8 mouse cellular contexts compared by ENCODE assay signal in genomic region chr17:79713276-79713642, GRCm38 (mm10). TPM values are rescaled to one million over a fixed set of nuclear protein-coding genes. Genes with fewer than 3 reads are reported as not detected.
DNase-seq lines count a peak whose midpoint lies in the region; ATAC-seq and TF ChIP-seq lines count a peak whose summit lies in the region.

No protein-coding gene starts in this region.

- peaks cover 21% of the 10 kb centered on the region for H3K27me3 ChIP-seq in liver, adult 2 months (ENCODE audit: control insufficient read depth, insufficient read depth, low read length)
- H3K27me3 ChIP-seq in embryonic facial prominence, embryonic 13.5 days, result peaks cover 85% of the 10 kb centered on the region
- H3K27me3 ChIP-seq in hindbrain, embryonic 15.5 days, result peaks cover 74% of the 10 kb centered on the region
- peaks cover 83% of the 10 kb centered on the region for H3K27me3 ChIP-seq in midbrain, embryonic 13.5 days

- peak overlapping the region; percentile 80 for H3K4me2 ChIP-seq in embryonic facial prominence, embryonic 13.5 days
- H3K4me2 ChIP-seq in hindbrain, embryonic 15.5 days, result peak overlapping the region; percentile 93
- peak overlapping the region; percentile 85 for H3K4me2 ChIP-seq in midbrain, embryonic 13.5 days (replicated peaks)

- no peaks in the 10 kb centered on the region for H3K36me3 ChIP-seq in liver, adult 2 months (ENCODE audit: control insufficient read depth, insufficient read depth, low read length)
- H3K36me3 ChIP-seq in embryonic facial prominence, embryonic 13.5 days, result no peaks in the 10 kb centered on the region
- no peaks in the 10 kb centered on the region for H3K36me3 ChIP-seq in hindbrain, embryonic 15.5 days
- no peaks in the 10 kb centered on the region for H3K36me3 ChIP-seq in midbrain, embryonic 13.5 days

- H3K79me2 ChIP-seq in liver, adult 2 months (ENCODE audit: control insufficient read depth, insufficient read depth, low read length), result no peaks in the 10 kb centered on the region

- H3K4me3 ChIP-seq in liver, adult 2 months (ENCODE audit: insufficient read depth, low read depth, low read length), result peak overlapping the region; percentile 39
- H3K4me3 ChIP-seq in embryonic facial prominence, embryonic 13.5 days, result peak overlapping the region; percentile 46
- H3K4me3 ChIP-seq in hindbrain, embryonic 15.5 days, result peak overlapping the region; percentile 43
- H3K4me3 ChIP-seq in midbrain, embryonic 13.5 days (replicated peaks), result peak overlapping the region; percentile 47

- ATAC-seq in embryonic facial prominence, embryonic 13.5 days (ENCODE audit: insufficient number of reproducible peaks, insufficient read depth, low FRiP score, low TSS enrichment, low read depth), result no peak
- no peak for ATAC-seq in hindbrain, embryonic 15.5 days (ENCODE audit: low FRiP score, low read depth)
- ATAC-seq in midbrain, embryonic 13.5 days, result no peak

- DNase-seq in liver, adult 2 months (ENCODE audit: extremely low read depth, low read depth, low spot score), result no peak
- no peak for DNase-seq in liver
- DNase-seq in layer of hippocampus, adult 11-12 months (ENCODE audit: low spot score), result no peak
- DNase-seq in cerebellum, postnatal 25 days, result no peak
- no peak for DNase-seq in cerebellum, adult 9-10 months

- no peak for TF ChIP-seq CTCF in liver, adult 2 months (IDR thresholded peaks at IDR 0.05; ENCODE audit: low read depth, low read length)

- H3K9me3 ChIP-seq in embryonic facial prominence, embryonic 13.5 days, result no peaks in the 10 kb centered on the region
- H3K9me3 ChIP-seq in hindbrain, embryonic 15.5 days, result no peaks in the 10 kb centered on the region
- no peaks in the 10 kb centered on the region for H3K9me3 ChIP-seq in midbrain, embryonic 13.5 days

- no peak overlapping the region for H3K9ac ChIP-seq in liver, adult 2 months (ENCODE audit: low read depth, low read length)
- peak overlapping the region; percentile 65 for H3K9ac ChIP-seq in embryonic facial prominence, embryonic 13.5 days
- 0 out of 2 replicates have a peak overlapping the region, but pooled peaks have one; percentile 35 for H3K9ac ChIP-seq in hindbrain, embryonic 15.5 days
- peak overlapping the region; percentile 56 for H3K9ac ChIP-seq in midbrain, embryonic 13.5 days (replicated peaks)

- peaks cover 3% of the 10 kb centered on the region; the same call in 1 of the 2 replicates for H3K4me1 ChIP-seq in liver, adult 2 months (ENCODE audit: control insufficient read depth, insufficient read depth, low read length)
- H3K4me1 ChIP-seq in embryonic facial prominence, embryonic 13.5 days, result peaks cover 39% of the 10 kb centered on the region
- peaks cover 37% of the 10 kb centered on the region for H3K4me1 ChIP-seq in hindbrain, embryonic 15.5 days (replicated peaks)
- peaks cover 33% of the 10 kb centered on the region for H3K4me1 ChIP-seq in midbrain, embryonic 13.5 days (replicated peaks)

- 3% methylated on average over 24 of the region's 24 CpGs for WGBS in liver, adult 2 months
- under 1% methylated on average over 24 of the region's 24 CpGs for WGBS in embryonic facial prominence, embryonic 13.5 days
- WGBS in hindbrain, embryonic 15.5 days, result under 1% methylated on average over 24 of the region's 24 CpGs
- WGBS in midbrain, embryonic 13.5 days, result under 1% methylated on average over 24 of the region's 24 CpGs

- no peak overlapping the region for H3K27ac ChIP-seq in liver, adult 2 months (replicated peaks; ENCODE audit: insufficient read depth, low read depth, low read length)
- H3K27ac ChIP-seq in embryonic facial prominence, embryonic 13.5 days, result no peak overlapping the region; the same call in 1 of the 2 replicates
- H3K27ac ChIP-seq in hindbrain, embryonic 15.5 days (replicated peaks), result no peak overlapping the region
- no peak overlapping the region for H3K27ac ChIP-seq in midbrain, embryonic 13.5 days

- TF ChIP-seq POLR2A in liver, adult 2 months (IDR thresholded peaks at IDR 0.05; ENCODE audit: extremely low read depth, insufficient read depth, low read length), result no peak

RNA-seq across cellular contexts. Expression of gene Cyp1b1, which starts 1.6 kb away (rescaled TPM):
- total RNA-seq in liver, adult 2 months (2014; rRNA removed), result 0.37 and 0.81 TPM in 2 replicates
- 0.16 and 0.34 TPM in 2 replicates for polyA plus RNA-seq in liver, adult 2 months (2012; rRNA removed)
- 2.0 and 3.3 TPM in 2 replicates for polyA plus RNA-seq in embryonic facial prominence, embryonic 13.5 days (2015; fragmentation: Nextera tagmentation; extraction: Ambion mirVana)
- polyA plus RNA-seq in hindbrain, embryonic 15.5 days (2015; fragmentation: Nextera tagmentation; extraction: Ambion mirVana), result 8.1 and 8.7 TPM in 2 replicates
- polyA plus RNA-seq in midbrain, embryonic 13.5 days (2015; fragmentation: Nextera tagmentation; extraction: Ambion mirVana), result 4.9 and 5.2 TPM in 2 replicates
